Mouse (Mus musculus) MEL (cell line): ENCODE data around the gene Rabgap1l.

ENCODE experiments used
- POLR2A ChIP-seq, 2 experiments: IDR thresholded peaks; 2 replicates each; pipeline ENCODE4 v1.6.1; 2011 to 2012; ENCODE audit warnings: low read length in 2 of 2, mild to moderate bottlenecking in 2 of 2, control low read depth in 1 of 2, improper control_type of control experiment in 1 of 2, low read depth in 1 of 2, moderate library complexity in 1 of 2; ENCODE audit not compliant: control insufficient read depth in 1 of 2, insufficient read depth in 1 of 2, poor library complexity in 1 of 2
- USF1 ChIP-seq: IDR thresholded peaks from 2 replicates; pipeline ENCODE4 v1.6.1; 2014; ENCODE audit warnings: low read depth, mild to moderate bottlenecking, inconsistent platforms, low read length, improper control_type of control experiment, moderate library complexity

- TF ChIP-seq POLR2A (IDR thresholded peaks at IDR 0.05; ENCODE audit: control insufficient read depth in 1 of 2, insufficient read depth in 1 of 2, low read depth in 1 of 2, low read length in 2 of 2, poor library complexity in 1 of 2) = no peak
- TF ChIP-seq USF1 = no peak
Measured at GRCm38 (mm10) chr1:160246844-160247243, 546.2 kb downstream of the Rabgap1l start.
